Mouse (Mus musculus) kidney, adult 2 months (tissue): ENCODE results near the gene Plekhs1.

ENCODE experiments used
- CTCF ChIP-seq: fragments of 200-500 bp; conservative IDR thresholded peaks from 2 replicates; pipeline ENCODE4 v1.5.1; 2011; ENCODE audit warnings: low read depth, mild to moderate bottlenecking, control low read depth, low read length, moderate library complexity, mixed read lengths; ENCODE audit not compliant: insufficient read depth, insufficient read length
- POLR2A ChIP-seq: fragments of 200-500 bp; IDR thresholded peaks from one replicate; pipeline ENCODE4 v1.6.1; 2011; ENCODE audit warnings: low read depth, low read length, control low read depth

DNA sequence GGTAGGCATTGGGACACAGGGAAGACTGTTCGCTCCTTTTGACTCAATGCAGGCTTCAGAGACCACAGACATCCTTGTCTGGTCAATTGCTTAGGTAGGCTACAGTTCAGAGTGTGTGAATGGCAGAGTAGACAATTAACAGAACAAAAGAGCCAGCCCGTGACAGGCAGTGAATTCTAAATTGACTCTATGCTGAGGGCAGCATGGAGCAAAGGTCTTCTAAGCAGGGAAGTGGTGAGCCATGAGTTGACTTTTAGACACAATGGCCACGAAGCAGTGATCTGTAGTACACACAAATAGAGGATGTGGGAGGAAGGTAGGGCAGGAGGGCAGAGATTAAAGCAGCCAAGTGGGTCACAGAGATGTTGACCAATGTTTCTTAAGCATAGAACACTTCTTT lies 16.4 kb downstream of the Plekhs1 start:
- TF ChIP-seq CTCF (no peak), POLR2A (no peak)
